Mouse (Mus musculus): Measurements from ENCODE around the gene Fbxl7.
"Not testable (repeated sequence)": the region's sequence is repeated elsewhere in the genome, so short reads cannot be mapped to it uniquely, and the experiment has no call there.

Gene Fbxl7

GRCm38 (mm10) chr15:26809569-26809968 is 85.8 kb downstream of the Fbxl7 start:
- in situ Hi-C loops (cut with MseI, MboI): no loop called here

GRCm38 (mm10) chr15:26804046-26804445 is 91.3 kb downstream of the Fbxl7 start:
- in situ Hi-C loops (cut with MseI, MboI): no loop called here

GRCm38 (mm10) chr15:26799457-26800021 is 95.8 kb downstream of the Fbxl7 start:
- in situ Hi-C loops (cut with MseI, MboI): no loop called here

GRCm38 (mm10) chr15:26795937-26796336 is 99.4 kb downstream of the Fbxl7 start:
- in situ Hi-C loops (cut with MseI, MboI): no loop called here

- in situ Hi-C loops (cut with MseI, MboI): no loop called here
Measured at GRCm38 (mm10) chr15:26795518-26795917, 99.9 kb downstream of the Fbxl7 start.

- in situ Hi-C loops (cut with MseI, MboI): no loop called here
Measured at GRCm38 (mm10) chr15:26787148-26787547, 108.2 kb downstream of the Fbxl7 start.

- in situ Hi-C loops (cut with MseI, MboI): no loop called here
Measured at GRCm38 (mm10) chr15:26780557-26780956, 114.8 kb downstream of the Fbxl7 start.

- in situ Hi-C loops (cut with MseI, MboI): no loop called here
Measured at GRCm38 (mm10) chr15:26779129-26779528, 116.3 kb downstream of the Fbxl7 start.

GRCm38 (mm10) chr15:26775720-26776119 is 119.7 kb downstream of the Fbxl7 start:
- in situ Hi-C loops (cut with MseI, MboI): no loop called here

- in situ Hi-C loops (cut with MseI, MboI): no loop called here
Measured at GRCm38 (mm10) chr15:26774895-26775294, 120.5 kb downstream of the Fbxl7 start.

- in situ Hi-C loops (cut with MseI, MboI): no loop called here
Measured at GRCm38 (mm10) chr15:26761651-26762050, 133.7 kb downstream of the Fbxl7 start.

- in situ Hi-C loops (cut with MseI, MboI): no loop called here
Measured at GRCm38 (mm10) chr15:26748484-26748883, 146.9 kb downstream of the Fbxl7 start.

GRCm38 (mm10) chr15:26732366-26732765 is 163.0 kb downstream of the Fbxl7 start:
- in situ Hi-C loops (cut with MseI, MboI): no loop called here

- in situ Hi-C loops (cut with MseI, MboI): no loop called here
Measured at GRCm38 (mm10) chr15:26730760-26731159, 164.6 kb downstream of the Fbxl7 start.

- in situ Hi-C loops (cut with MseI, MboI): not testable (repeated sequence)
Measured at GRCm38 (mm10) chr15:26729341-26729740, 166.0 kb downstream of the Fbxl7 start.

- in situ Hi-C loops (cut with MseI, MboI): no loop called here
Measured at GRCm38 (mm10) chr15:26718390-26719036, 176.9 kb downstream of the Fbxl7 start.

GRCm38 (mm10) chr15:26717952-26718351 is 177.4 kb downstream of the Fbxl7 start:
- in situ Hi-C loops (cut with MseI, MboI): no loop called here

GRCm38 (mm10) chr15:26716181-26716580 is 179.2 kb downstream of the Fbxl7 start:
- in situ Hi-C loops (cut with MseI, MboI): no loop called here

- in situ Hi-C loops (cut with MseI, MboI): no loop called here
Measured at GRCm38 (mm10) chr15:26715635-26716034, 179.7 kb downstream of the Fbxl7 start.

GRCm38 (mm10) chr15:26712271-26712670 is 183.1 kb downstream of the Fbxl7 start:
- in situ Hi-C loops (cut with MseI, MboI): no loop called here

GRCm38 (mm10) chr15:26704966-26705365 is 190.4 kb downstream of the Fbxl7 start:
- in situ Hi-C loops (cut with MseI, MboI): no loop called here

GRCm38 (mm10) chr15:26703156-26703840 is 192.1 kb downstream of the Fbxl7 start:
- in situ Hi-C loops (cut with MseI, MboI): no loop called here

All from mouse trophoblast stem cell (cell line).